Mouse (Mus musculus) olfactory bulb, adult 2 months (tissue): ENCODE measurements at regions not wholly inside any gene's neighbourhood (a gene's known extent, or its start where the extent isn't known, plus 50 kb on each side); places are given as distances from the start of the nearest gene placed in this dataset.

Experiments used
- CTCF ChIP-seq: fragments of 200-500 bp; IDR thresholded peaks from 2 replicates; pipeline ENCODE4 v1.5.1; 2012; ENCODE audit warnings: low read depth, mild to moderate bottlenecking, low read length, moderate library complexity; ENCODE audit not compliant: insufficient read depth
- POLR2A ChIP-seq: fragments of 200-500 bp; IDR thresholded peaks from 2 replicates; pipeline ENCODE4 v1.6.1; 2012; ENCODE audit warnings: mild to moderate bottlenecking, low read depth, low read length, moderate library complexity; ENCODE audit not compliant: insufficient read depth

GRCm38 (mm10) chr9:116342446-116343085 lies 167.4 kb upstream of the Tgfbr2 start:
- TF ChIP-seq CTCF: no peak
- no peak for TF ChIP-seq POLR2A
